Mouse (Mus musculus) midbrain, embryonic 15.5 days (tissue): ENCODE results near the gene Gm3629. TPM values are rescaled to one million over a fixed set of nuclear protein-coding genes. Genes with fewer than 3 reads are reported as not detected.
A peak's percentile ranks its signal among the peaks of the same experiment; 100 is the strongest.
"Not testable (repeated sequence)": the region's sequence is repeated elsewhere in the genome, so short reads cannot be mapped to it uniquely, and the experiment has no call there.

Experiments used
- ATAC-seq: fragments of 200-750 bp; cut with Nextera tagmentation; replicated peaks from 2 replicates; pipeline ENCODE4 v1.8.0; 2017; ENCODE audit warnings: moderate TSS enrichment
- H3K27ac ChIP-seq: fragments of 300-500 bp; sonication (generic); 2 replicates; pipeline ENCODE4 v1.5.1; 2015; ENCODE audit warnings: mild to moderate bottlenecking, inconsistent platforms
- H3K27me3 ChIP-seq: fragments of 300-500 bp; sonication (generic); replicated peaks from 2 replicates; pipeline ENCODE4 v1.6.1; 2015; ENCODE audit warnings: inconsistent platforms
- H3K36me3 ChIP-seq: fragments of 300-500 bp; sonication (generic); replicated peaks from 2 replicates; pipeline ENCODE4 v1.6.1; 2015; ENCODE audit warnings: inconsistent platforms
- H3K4me1 ChIP-seq: fragments of 300-500 bp; sonication (generic); 2 replicates; pipeline ENCODE4 v1.6.1; 2015; ENCODE audit warnings: inconsistent platforms
- H3K4me2 ChIP-seq: fragments of 300-500 bp; sonication (generic); 2 replicates; pipeline ENCODE4 v1.6.1; 2015; ENCODE audit warnings: inconsistent platforms, mild to moderate bottlenecking, moderate library complexity
- H3K4me3 ChIP-seq: fragments of 300-500 bp; sonication (generic); 2 replicates; pipeline ENCODE4 v1.5.1; 2015; ENCODE audit warnings: mild to moderate bottlenecking, inconsistent platforms
- H3K9ac ChIP-seq: fragments of 300-500 bp; sonication (generic); 2 replicates; pipeline ENCODE4 v1.6.1; 2015; ENCODE audit warnings: mild to moderate bottlenecking, inconsistent platforms
- H3K9me3 ChIP-seq: fragments of 300-500 bp; sonication (generic); 2 replicates; pipeline ENCODE4 v1.6.1; 2016; ENCODE audit warnings: inconsistent platforms
- WGBS: fragments of 180-500 bp; shearing (Covaris S2); methylation state at CpG from one replicate; pipeline ENCODE4 v1.1.7; 2015; ENCODE audit warnings: mixed read lengths; 5-methylcytosine and 5-hydroxymethylcytosine counted together
- polyA plus RNA-seq: library from polyadenylated mRNA; unstranded; fragments of >200 nt; fragmentation: Nextera tagmentation; extraction: Ambion mirVana; gene quantifications from 2 replicates; pipeline ENCODE4 v1.2.1, GENCODE M21; 2015

The Gm3629 gene
- 1.5 and 2.0 TPM in 2 replicates for polyA plus RNA-seq

- H3K27ac ChIP-seq, ATAC-seq, H3K4me2 ChIP-seq, H3K27me3 ChIP-seq, H3K9me3 ChIP-seq, H3K4me3 ChIP-seq, H3K9ac ChIP-seq, H3K36me3 ChIP-seq, H3K4me1 ChIP-seq: not testable (repeated sequence)
- WGBS = 36% methylated on average over 1 of the region's 2 CpGs
Observed at GRCm38 (mm10) chr14:6590513-6590912, at the start of gene Gm3629. Gm3629 (minus strand) TSS chr14:6590613.

GRCm38 (mm10) chr14:6622318-6622717 lies 31.9 kb upstream of the Gm3629 start, which contains the start of gene Gm3460:
Gm3460 (minus strand) TSS chr14:6622418.
- 73% methylated on average over 1 of the region's 2 CpGs for WGBS
- H3K27me3 ChIP-seq, H3K9ac ChIP-seq, ATAC-seq, H3K4me3 ChIP-seq, H3K4me1 ChIP-seq, H3K4me2 ChIP-seq, H3K27ac ChIP-seq, H3K36me3 ChIP-seq, H3K9me3 ChIP-seq: not testable (repeated sequence)

- H3K27me3 ChIP-seq, H3K36me3 ChIP-seq, ATAC-seq, H3K4me1 ChIP-seq, H3K9ac ChIP-seq, H3K4me3 ChIP-seq, H3K4me2 ChIP-seq, H3K27ac ChIP-seq, H3K9me3 ChIP-seq: not testable (repeated sequence)
- WGBS = no CpG with 5 or more reads among the region's 1 CpGs
Observed at GRCm38 (mm10) chr14:6606436-6606835, 16.0 kb upstream of the Gm3629 start.

GRCm38 (mm10) chr14:6605004-6605403 lies 14.6 kb upstream of the Gm3629 start:
- not testable (repeated sequence) for H3K36me3 ChIP-seq, H3K27ac ChIP-seq, H3K9me3 ChIP-seq, H3K4me1 ChIP-seq, ATAC-seq, H3K27me3 ChIP-seq
- peak overlapping the region; percentile 42; the same call in 1 of the 2 replicates for H3K9ac ChIP-seq
- peak overlapping the region; percentile 44 for H3K4me3 ChIP-seq
- 1% methylated on average over 18 of the region's 20 CpGs for WGBS
- H3K4me2 ChIP-seq = peak overlapping the region; percentile 78

- WGBS = 4% methylated on average over 20 of the region's 20 CpGs
- not testable (repeated sequence) for ATAC-seq, H3K4me1 ChIP-seq, H3K36me3 ChIP-seq, H3K27me3 ChIP-seq, H3K27ac ChIP-seq, H3K9me3 ChIP-seq
- Histone ChIP-seq H3K4me3 (peak overlapping the region; percentile 44), H3K4me2 (peak overlapping the region; percentile 78), H3K9ac (peak overlapping the region; percentile 42)
Observed at GRCm38 (mm10) chr14:6604551-6604950, 14.1 kb upstream of the Gm3629 start.

- H3K4me3 ChIP-seq, H3K27ac ChIP-seq, H3K4me1 ChIP-seq, H3K36me3 ChIP-seq, H3K9me3 ChIP-seq, H3K9ac ChIP-seq, H3K27me3 ChIP-seq, H3K4me2 ChIP-seq, ATAC-seq: not testable (repeated sequence)
- 54% methylated on average over 1 of the region's 2 CpGs for WGBS
Observed at GRCm38 (mm10) chr14:6537190-6537589, 53.2 kb downstream of the Gm3629 start, which contains the start of gene Gm8356. Gm8356 (minus strand) TSS chr14:6537290.

Other genes starting within 250 kb of the Gm3629 start
- not detected in 2 replicates for gene Gm3618, start 246.9 kb downstream of the Gm3629 start, polyA plus RNA-seq
- not detected in 2 replicates for gene Gm16440, start 200.3 kb downstream of the Gm3629 start, polyA plus RNA-seq
- gene Gm3591, start 178.1 kb downstream of the Gm3629 start, polyA plus RNA-seq = 4.8 and 5.6 TPM in 2 replicates
- gene Gm3594, start 146.0 kb downstream of the Gm3629 start, polyA plus RNA-seq = not detected in 2 replicates
- not detected in 2 replicates for gene Gm8356, start 53.3 kb downstream of the Gm3629 start, polyA plus RNA-seq
- gene Gm3460, start 31.8 kb upstream of the Gm3629 start, polyA plus RNA-seq = 0.36 TPM in 1 of 2 replicates, not detected in the other
- gene Gm10251, start 93.6 kb upstream of the Gm3629 start, polyA plus RNA-seq = not detected in 2 replicates
- gene Gm8050, start 129.6 kb upstream of the Gm3629 start, polyA plus RNA-seq = not detected in 2 replicates
- gene Gm3636, start 151.7 kb upstream of the Gm3629 start, polyA plus RNA-seq = 18.6 and 20.1 TPM in 2 replicates
- not detected in 2 replicates for gene Gm8362, start 183.8 kb upstream of the Gm3629 start, polyA plus RNA-seq
- not detected in 2 replicates for gene Gm3642, start 249.7 kb upstream of the Gm3629 start, polyA plus RNA-seq